Mouse (Mus musculus) gastrocnemius, postnatal 25 days (tissue): Measurements from ENCODE around the gene Ptprr. TPM values are rescaled to one million over a fixed set of nuclear protein-coding genes. Genes with fewer than 3 reads are reported as not detected.

Source experiments
- DNase-seq: peaks from one replicate; pipeline ENCODE4 v3.0.0; 2022
- total RNA-seq, 2 experiments: library from RNA; stranded (reverse); gene quantifications; 1 replicate in 1 of 2; 2 replicates in 1 of 2; pipeline ENCODE4 v1.2.3; 2021

Ptprr gene
- total RNA-seq, 2 experiments from 2014 or later: 0.62 to 0.95 TPM

DNA sequence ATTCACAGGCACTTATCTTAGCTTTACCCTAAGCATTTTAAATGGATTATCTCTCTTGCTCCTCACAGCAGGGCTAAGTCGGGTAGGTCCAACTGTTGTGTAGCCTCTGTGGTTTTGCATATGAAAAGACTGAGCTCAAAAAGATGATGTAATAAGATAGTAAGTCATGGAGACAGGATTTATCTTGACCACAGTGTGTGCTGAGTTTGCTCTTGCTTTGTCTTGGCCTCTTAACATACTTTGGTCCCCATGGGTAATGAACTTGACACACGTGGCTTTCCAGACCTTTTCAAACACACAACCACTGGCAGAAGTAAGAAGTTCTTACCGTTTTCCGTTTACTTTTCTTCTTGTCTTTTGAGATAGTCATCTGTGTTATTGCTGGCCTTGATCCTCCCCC, 250.3 kb downstream of the Ptprr start:
- no peak for DNase-seq

GRCm38 (mm10) chr10:116270646-116271469, 252.8 kb downstream of the Ptprr start:
- DNase-seq: no peak

GRCm38 (mm10) chr10:116271470-116271915, 253.5 kb downstream of the Ptprr start:
- no peak for DNase-seq

GRCm38 (mm10) chr10:116272156-116272555, 254.1 kb downstream of the Ptprr start:
- DNase-seq: no peak

- DNase-seq: no peak
Observed at GRCm38 (mm10) chr10:116275280-116275679, 257.3 kb downstream of the Ptprr start, which contains the start of gene Ptprb. Gene Ptprb, plus strand, starts transcription at chr10:116275523.

GRCm38 (mm10) chr10:116286697-116287344, 268.8 kb downstream of the Ptprr start:
- no peak for DNase-seq

DNA sequence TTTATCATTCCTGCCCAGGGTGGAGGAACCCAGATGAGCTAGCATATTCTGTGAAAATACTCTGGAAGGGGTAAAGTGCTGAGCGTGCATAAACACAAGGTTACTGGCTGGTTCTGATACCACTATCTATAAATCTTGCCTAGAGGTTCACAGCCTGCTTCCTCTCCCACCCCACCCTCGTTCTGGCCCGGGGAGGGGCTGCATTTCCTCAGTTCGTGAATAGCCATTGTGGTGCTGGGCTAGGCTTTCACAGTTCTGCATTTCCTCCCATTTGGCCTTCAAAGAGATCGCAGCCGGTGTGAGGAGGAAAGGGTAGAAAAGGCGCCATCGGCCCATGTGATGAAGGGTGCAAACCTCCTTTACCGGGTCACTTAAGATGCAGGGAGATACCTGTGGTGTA, 270.1 kb downstream of the Ptprr start:
- peak; percentile 36 for DNase-seq

GRCm38 (mm10) chr10:116290483-116290882, 272.5 kb downstream of the Ptprr start:
- DNase-seq: no peak

- DNase-seq: no peak
Observed at GRCm38 (mm10) chr10:116291153-116291755, 273.2 kb downstream of the Ptprr start.

- DNase-seq: no peak
Observed at GRCm38 (mm10) chr10:116296439-116296838, 278.4 kb downstream of the Ptprr start.

- no peak for DNase-seq
Observed at GRCm38 (mm10) chr10:116297854-116298253, 279.8 kb downstream of the Ptprr start.

DNA sequence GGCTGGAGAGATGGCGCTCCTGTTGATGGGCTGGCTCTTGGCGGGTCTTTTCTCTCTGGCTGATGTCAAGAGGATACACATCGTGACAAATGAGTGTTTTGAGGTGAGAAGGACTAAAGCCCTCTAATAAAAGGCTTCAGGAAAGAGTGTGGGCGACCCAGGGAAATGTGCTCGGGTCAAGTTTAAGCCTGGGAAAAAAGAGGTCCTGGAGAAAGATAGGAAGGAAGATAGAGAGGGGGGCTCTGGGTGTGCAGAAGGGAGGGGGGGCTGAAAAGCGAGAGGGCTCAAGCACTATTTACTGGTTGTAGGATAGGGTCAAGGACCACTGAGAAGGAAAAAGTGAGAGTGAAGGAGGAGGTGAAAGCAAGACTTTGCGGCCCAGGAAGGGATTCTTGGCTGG, 282.8 kb downstream of the Ptprr start:
- no peak for DNase-seq

GRCm38 (mm10) chr10:116301258-116301657, 283.2 kb downstream of the Ptprr start:
- DNase-seq: peak; percentile 60

DNA sequence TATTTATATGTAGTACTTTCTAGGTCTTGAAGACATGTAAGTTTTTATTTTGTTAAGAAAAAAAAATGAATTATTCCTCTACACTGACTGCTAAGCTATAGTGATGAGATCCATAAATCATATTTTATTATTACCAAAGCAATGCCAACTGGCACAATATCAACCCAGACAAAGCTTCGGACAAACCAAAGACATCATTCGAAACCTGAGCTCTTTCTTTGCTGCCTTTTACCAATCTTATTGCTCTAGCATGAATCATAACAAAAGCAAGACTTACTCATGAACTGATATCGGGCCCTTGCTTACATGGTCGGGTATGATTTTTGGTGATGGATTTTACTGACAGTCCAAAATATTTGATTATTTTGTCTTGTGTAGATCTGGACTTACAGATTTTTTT, 286.3 kb downstream of the Ptprr start:
- no peak for DNase-seq

- DNase-seq: no peak
Observed at GRCm38 (mm10) chr10:116309460-116309859, 291.4 kb downstream of the Ptprr start.

- no peak for DNase-seq
Observed at GRCm38 (mm10) chr10:116310516-116311210, 292.6 kb downstream of the Ptprr start.

- peak; percentile 37 for DNase-seq
Observed at GRCm38 (mm10) chr10:116319246-116319645, 301.2 kb downstream of the Ptprr start.

Other genes with a start within 250 kb of the Ptprr start
- gene Tspan8, start 201.4 kb upstream of the Ptprr start, total RNA-seq: 10 to 100 TPM; 60.3 to 61.5 TPM
- gene 4933416C03Rik, start 95.7 kb downstream of the Ptprr start, total RNA-seq: not detected